9 mouse cellular contexts compared by ENCODE assay signal in the genomic region with DNA sequence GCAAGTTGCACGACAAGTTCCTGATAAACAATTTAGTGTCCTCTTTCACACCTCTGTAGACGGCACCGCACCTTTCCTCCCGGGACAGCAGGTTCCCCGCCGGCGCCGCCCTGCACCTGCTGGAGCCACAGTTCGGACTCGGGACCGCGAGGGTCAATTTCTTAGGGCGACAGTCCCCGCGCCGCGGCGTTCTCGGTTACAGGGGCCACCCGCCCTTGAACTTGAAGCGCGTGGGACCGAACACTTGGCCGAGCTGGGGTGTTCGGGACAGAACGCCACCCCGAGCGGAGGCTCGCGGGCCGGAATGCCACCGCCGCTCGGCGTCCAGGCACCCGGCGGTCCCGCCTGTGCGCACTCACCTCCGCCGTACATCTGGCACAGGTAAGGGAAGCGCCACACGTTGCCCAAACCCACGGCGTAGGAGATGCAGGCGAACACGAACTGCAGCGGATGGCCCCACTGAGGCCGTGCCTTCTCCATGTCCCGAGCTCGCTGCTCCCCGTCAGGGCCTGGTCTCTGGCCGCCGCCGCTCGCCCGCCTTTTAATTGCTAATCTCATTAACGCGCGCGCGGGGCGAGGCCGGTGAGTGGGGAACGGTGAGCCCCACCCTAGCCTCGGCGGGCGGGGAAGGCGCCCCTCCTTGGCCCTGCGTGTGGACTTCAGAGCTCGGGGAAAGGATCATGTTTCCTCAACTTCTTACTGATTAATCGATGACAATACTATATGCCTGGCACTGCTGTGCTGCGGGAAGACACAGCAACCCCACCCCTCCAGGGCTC. TPM values are rescaled to one million over a fixed set of nuclear protein-coding genes. Genes with fewer than 3 reads are reported as not detected.
DNase-seq lines count a peak whose midpoint lies in the region; ATAC-seq and TF ChIP-seq lines count a peak whose summit lies in the region.
"Had no signal": no experiment of that assay in that cellular context is flagged by ENCODE, and none has a peak within 500 bp of the region (broad histone marks: within the 10 kb centered on the region; RNA-seq: fewer than 3 reads in every experiment).

TSS of gene Ccr9 (plus strand) at position 113 of the 779 bp plus-strand sequence.
TSS of gene Slc6a20a (minus strand) at position 559 of the 779 bp plus-strand sequence.

- H3K36me3 ChIP-seq in heart, embryonic 11.5 days (ENCODE audit: control insufficient read depth, insufficient read depth, low read length), result no peaks in the 10 kb centered on the region
- H3K36me3 ChIP-seq in limb, embryonic 11.5 days (ENCODE audit: control insufficient read depth, insufficient read depth, low read length), result no peaks in the 10 kb centered on the region
- no peaks in the 10 kb centered on the region for H3K36me3 ChIP-seq in midbrain, embryonic 10.5 days
- no peaks in the 10 kb centered on the region for H3K36me3 ChIP-seq in stomach, embryonic 16.5 days (ENCODE audit: control insufficient read depth, insufficient read depth, low read length)

- 1% methylated on average over 73 of the region's 73 CpGs for WGBS in heart, embryonic 11.5 days (ENCODE audit: insufficient replicate concordance)
- WGBS in limb, embryonic 11.5 days, result 1% methylated on average over 73 of the region's 73 CpGs
- WGBS in midbrain, embryonic 10.5 days, result under 1% methylated on average over 73 of the region's 73 CpGs
- WGBS in stomach, embryonic 16.5 days, result under 1% methylated on average over 73 of the region's 73 CpGs

- H3K27me3 ChIP-seq in heart, embryonic 11.5 days (ENCODE audit: control insufficient read depth, insufficient read depth, low read length), result peaks cover 55% of the 10 kb centered on the region
- peaks cover 27% of the 10 kb centered on the region for H3K27me3 ChIP-seq in limb, embryonic 11.5 days (ENCODE audit: control insufficient read depth, insufficient read depth, low read length)
- H3K27me3 ChIP-seq in midbrain, embryonic 10.5 days (ENCODE audit: low read depth, poor library complexity, severe bottlenecking), result peaks cover 75% of the 10 kb centered on the region
- peaks cover 23% of the 10 kb centered on the region for H3K27me3 ChIP-seq in stomach, embryonic 16.5 days (ENCODE audit: control insufficient read depth, insufficient read depth, low read length)

- no peak for TF ChIP-seq POLR2A in cortical plate, adult 2 months (IDR thresholded peaks at IDR 0.05; ENCODE audit: extremely low read depth, insufficient read depth, low read length)

- H3K4me2 ChIP-seq in heart, embryonic 11.5 days, result peak within 1 kb of the TSS; percentile 76
- peak within 1 kb of the TSS; percentile 67 for H3K4me2 ChIP-seq in limb, embryonic 11.5 days (ENCODE audit: low read depth, severe bottlenecking)
- H3K4me2 ChIP-seq in stomach, embryonic 16.5 days (ENCODE audit: low read depth, low read length), result peak within 1 kb of the TSS; percentile 71

- H3K9ac ChIP-seq in heart, embryonic 11.5 days (ENCODE audit: low read depth, low read length), result no peak within 1 kb of the TSS
- no peak within 1 kb of the TSS for H3K9ac ChIP-seq in limb, embryonic 11.5 days (ENCODE audit: low read length)
- peak within 1 kb of the TSS; percentile 64 for H3K9ac ChIP-seq in stomach, embryonic 16.5 days (ENCODE audit: low read length)

- peaks cover 3% of the 10 kb centered on the region; the same call in 1 of the 2 replicates for H3K4me1 ChIP-seq in heart, embryonic 11.5 days (ENCODE audit: control insufficient read depth, insufficient read depth, low read length)
- no peaks in the 10 kb centered on the region for H3K4me1 ChIP-seq in cortical plate, adult 2 months (ENCODE audit: control insufficient read depth, insufficient read depth, low read length)
- peaks cover 4% of the 10 kb centered on the region; the same call in 1 of the 2 replicates for H3K4me1 ChIP-seq in limb, embryonic 11.5 days (ENCODE audit: control insufficient read depth, insufficient read depth, low read length)
- H3K4me1 ChIP-seq in midbrain, embryonic 10.5 days, result peaks cover 12% of the 10 kb centered on the region
- peaks cover 11% of the 10 kb centered on the region for H3K4me1 ChIP-seq in stomach, embryonic 16.5 days (ENCODE audit: control insufficient read depth, insufficient read depth, low read length)

- H3K9me3 ChIP-seq in heart, embryonic 11.5 days (replicated peaks; ENCODE audit: control insufficient read depth, low read length), result no peaks in the 10 kb centered on the region
- H3K9me3 ChIP-seq in limb, embryonic 11.5 days (ENCODE audit: control insufficient read depth, low read length), result no peaks in the 10 kb centered on the region
- no peaks in the 10 kb centered on the region for H3K9me3 ChIP-seq in midbrain, embryonic 10.5 days (replicated peaks)
- H3K9me3 ChIP-seq in stomach, embryonic 16.5 days (replicated peaks; ENCODE audit: control insufficient read depth, low read length), result no peaks in the 10 kb centered on the region

- DNase-seq in heart, adult 8-10 months (ENCODE audit: low spot score), result no peak
- DNase-seq in limb, embryonic 11.5 days (ENCODE audit: low spot score), result peak; percentile 55
- peak; percentile 51 for DNase-seq in midbrain, embryonic 10.5 days (ENCODE audit: low spot score)
- DNase-seq in layer of hippocampus, adult 8-10 months (ENCODE audit: low spot score in 2 of 2), result no peak

- peak; percentile 46; the same call in 1 of the 2 replicates for ATAC-seq in heart, embryonic 11.5 days (replicated peaks; ENCODE audit: insufficient number of reproducible peaks, low FRiP score, low TSS enrichment)
- peak; percentile 37 to 44; a peak in 2 of 4 replicates for ATAC-seq in hematopoietic stem cell, adult 5-6 weeks (replicated peaks in 1 of 2; ENCODE audit: insufficient read depth in 1 of 2, low FRiP score in 2 of 2, low TSS enrichment in 1 of 2, low read depth in 1 of 2, poor library complexity in 2 of 2, severe bottlenecking in 2 of 2)
- ATAC-seq in limb, embryonic 11.5 days (ENCODE audit: insufficient number of reproducible peaks, low FRiP score, low TSS enrichment, low read depth), result peak; percentile 59; the same call in 1 of the 2 replicates
- peak; percentile 92; the same call in 1 of the 2 replicates for ATAC-seq in stomach, embryonic 16.5 days (ENCODE audit: insufficient read depth, low FRiP score)
- ATAC-seq: Patski had no signal

- H3K4me3 ChIP-seq in heart, embryonic 11.5 days (ENCODE audit: low read depth, low read length), result peak within 1 kb of the TSS; percentile 44
- H3K4me3 ChIP-seq in cortical plate, adult 2 months (ENCODE audit: insufficient read depth, low read length), result peak within 1 kb of the TSS; percentile 23
- peak within 1 kb of the TSS; percentile 28 for H3K4me3 ChIP-seq in limb, embryonic 11.5 days (ENCODE audit: low read depth, low read length)
- H3K4me3 ChIP-seq in midbrain, embryonic 10.5 days, result peak within 1 kb of the TSS; percentile 57
- H3K4me3 ChIP-seq in stomach, embryonic 16.5 days (replicated peaks; ENCODE audit: low read length), result peak within 1 kb of the TSS; percentile 50

- H3K27ac ChIP-seq in heart, embryonic 11.5 days (ENCODE audit: low read depth, low read length), result no peak within 1 kb of the TSS
- peak within 1 kb of the TSS; percentile 37; the same call in 1 of the 2 replicates for H3K27ac ChIP-seq in cortical plate, adult 2 months (ENCODE audit: insufficient read depth, low read length)
- H3K27ac ChIP-seq in limb, embryonic 11.5 days (replicated peaks; ENCODE audit: low read depth, low read length), result no peak within 1 kb of the TSS
- no peak within 1 kb of the TSS for H3K27ac ChIP-seq in midbrain, embryonic 10.5 days (replicated peaks)
- H3K27ac ChIP-seq in stomach, embryonic 16.5 days (ENCODE audit: low read length), result no peak within 1 kb of the TSS

- no peak for TF ChIP-seq CTCF in cortical plate, adult 2 months (IDR thresholded peaks at IDR 0.05; ENCODE audit: extremely low read depth, insufficient read depth, low read length)

RNA-seq across cellular contexts. Expression of gene Ccr9, which starts in this region (rescaled TPM):
- 0.17 and 0.21 TPM in 2 replicates for polyA plus RNA-seq in heart, embryonic 11.5 days (2014; fragmentation: Nextera tagmentation; extraction: Ambion mirVana)
- under 1 TPM in 1 of 4 experiments, not detected in 3; 0.23 TPM for total RNA-seq in heart, adult 8-10 months (2022)
- 0.17 and 0.23 TPM in 2 replicates for polyA plus RNA-seq in cortical plate, adult 2 months (2012; rRNA removed)
- 4.6 and 9.4 TPM in 2 replicates for total RNA-seq in hematopoietic stem cell, adult 5-6 weeks (2017)
- polyA plus RNA-seq in limb, embryonic 11.5 days (2014; fragmentation: Nextera tagmentation; extraction: Ambion mirVana), result 0.03 and 0.10 TPM in 2 replicates
- 0.26 and 0.40 TPM in 2 replicates for polyA plus RNA-seq in midbrain, embryonic 10.5 days (2016; fragmentation: Nextera tagmentation; extraction: Ambion mirVana)
- 0.41 and 0.46 TPM in 2 replicates for polyA plus RNA-seq in stomach, embryonic 16.5 days (2015; fragmentation: Nextera tagmentation; extraction: Ambion mirVana)
- under 1 TPM; 0.08 to 0.23 (median 0.18) TPM for total RNA-seq in layer of hippocampus, adult 8-10 months (2022)

RNA-seq across cellular contexts. Expression of gene Slc6a20a, which starts in this region (rescaled TPM):
- polyA plus RNA-seq in heart, embryonic 11.5 days (2014; fragmentation: Nextera tagmentation; extraction: Ambion mirVana), result not detected in 2 replicates
- not detected for total RNA-seq in heart, adult 8-10 months (2022)
- polyA plus RNA-seq in cortical plate, adult 2 months (2012; rRNA removed), result 19.0 and 23.0 TPM in 2 replicates
- total RNA-seq in hematopoietic stem cell, adult 5-6 weeks (2017), result 1.6 TPM in 1 of 2 replicates, not detected in the other
- not detected in 2 replicates for polyA plus RNA-seq in limb, embryonic 11.5 days (2014; fragmentation: Nextera tagmentation; extraction: Ambion mirVana)
- 2.7 and 3.5 TPM in 2 replicates for polyA plus RNA-seq in midbrain, embryonic 10.5 days (2016; fragmentation: Nextera tagmentation; extraction: Ambion mirVana)
- polyA plus RNA-seq in stomach, embryonic 16.5 days (2015; fragmentation: Nextera tagmentation; extraction: Ambion mirVana), result 3.4 and 4.7 TPM in 2 replicates
- 10 to 100 TPM; 15.8 to 21.6 (median 18.3) TPM for total RNA-seq in layer of hippocampus, adult 8-10 months (2022)
- polyA plus RNA-seq: Patski had no signal

Comparison
In these comparisons a context has a peak if more than half of its experiments do, and no peak if none do; other contexts are left out.
1. Peak in ATAC-seq, H3K4me3 ChIP-seq and H3K4me2 ChIP-seq in heart, embryonic 11.5 days; RNA of the genes that start here not detected or under 1 TPM.
2. Peak in DNase-seq, ATAC-seq, H3K4me3 ChIP-seq and H3K4me2 ChIP-seq in limb, embryonic 11.5 days; RNA of the genes that start here not detected or under 1 TPM.
3. ATAC-seq: peak in every context shown above with its lines; median percentile 92 in stomach, embryonic 16.5 days; 59 in limb, embryonic 11.5 days; 46 in heart, embryonic 11.5 days; 40 in hematopoietic stem cell, adult 5-6 weeks.